Mouse (Mus musculus) bone marrow, adult 2 months (tissue): Measurements from ENCODE around the gene Cdv3. TPM values are rescaled to one million over a fixed set of nuclear protein-coding genes. Genes with fewer than 3 reads are reported as not detected.
A peak's percentile ranks its signal among the peaks of the same experiment; 100 is the strongest.

Experiments used
- H3K27ac ChIP-seq: fragments of 200-500 bp; 2 replicates; pipeline ENCODE4 v1.5.1; 2012; ENCODE audit warnings: low read depth, mild to moderate bottlenecking, control low read depth, inconsistent platforms, low read length; ENCODE audit not compliant: control insufficient read depth, poor library complexity, insufficient read depth
- H3K4me1 ChIP-seq: fragments of 200-500 bp; 2 replicates; pipeline ENCODE4 v1.6.1; 2011; ENCODE audit warnings: low read length; ENCODE audit not compliant: control insufficient read depth, insufficient read depth
- H3K4me3 ChIP-seq: fragments of 200-500 bp; replicated peaks from 2 replicates; pipeline ENCODE3; 2011; ENCODE audit warnings: mild to moderate bottlenecking, low read depth, low read length, control low read depth; ENCODE audit not compliant: control insufficient read depth
- CTCF ChIP-seq: fragments of 200-500 bp; IDR thresholded peaks from 2 replicates; pipeline ENCODE4 v1.5.1; 2011; ENCODE audit warnings: low read length, control low read depth; ENCODE audit not compliant: control insufficient read depth, insufficient read depth
- POLR2A ChIP-seq: fragments of 200-500 bp; IDR thresholded peaks from 2 replicates; pipeline ENCODE4 v1.6.1; 2011; ENCODE audit warnings: low read depth, mild to moderate bottlenecking, control low read depth, low read length, borderline replicate concordance; ENCODE audit not compliant: control insufficient read depth
- WGBS: fragments of 180-500 bp; shearing (Covaris S2); methylation state at CpG from one replicate; pipeline ENCODE4 v1.1.7; 2018; 5-methylcytosine and 5-hydroxymethylcytosine counted together
- polyA plus RNA-seq: library from polyadenylated mRNA; stranded (reverse); fragments of >200 nt; gene quantifications from 2 replicates; pipeline ENCODE4 v1.2.4, GENCODE M21; 2011; ENCODE audit warnings: low replicate concordance; ENCODE audit not compliant: missing spikeins, insufficient read depth, insufficient read length

Gene Cdv3
- polyA plus RNA-seq, 1 experiment = 78.8 TPM

DNA sequence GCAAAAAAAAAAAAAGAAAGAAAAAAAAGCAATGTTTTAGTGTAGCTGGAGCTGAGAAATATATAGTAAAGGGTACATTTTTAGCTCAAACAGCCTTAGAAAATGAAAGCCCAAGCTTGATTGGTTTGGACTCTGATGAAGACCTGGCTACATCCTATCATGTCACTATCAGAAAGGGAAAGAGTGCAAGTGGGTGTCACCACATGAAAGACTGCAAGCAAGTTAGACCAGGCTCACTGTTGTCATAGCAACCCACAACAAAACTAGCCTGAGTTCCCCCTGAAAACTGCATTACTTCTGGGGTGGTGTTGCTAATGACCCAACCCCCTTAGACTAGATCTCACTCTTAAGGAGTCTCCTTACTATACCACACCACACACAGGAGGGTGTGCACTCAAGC, 28.7 kb downstream of the Cdv3 start:
- Histone ChIP-seq H3K4me3 (no peak overlapping the region), H3K4me1 (no peaks in the 10 kb centered on the region), H3K27ac (no peak overlapping the region)
- no peak for TF ChIP-seq POLR2A
- TF ChIP-seq CTCF = no peak

DNA sequence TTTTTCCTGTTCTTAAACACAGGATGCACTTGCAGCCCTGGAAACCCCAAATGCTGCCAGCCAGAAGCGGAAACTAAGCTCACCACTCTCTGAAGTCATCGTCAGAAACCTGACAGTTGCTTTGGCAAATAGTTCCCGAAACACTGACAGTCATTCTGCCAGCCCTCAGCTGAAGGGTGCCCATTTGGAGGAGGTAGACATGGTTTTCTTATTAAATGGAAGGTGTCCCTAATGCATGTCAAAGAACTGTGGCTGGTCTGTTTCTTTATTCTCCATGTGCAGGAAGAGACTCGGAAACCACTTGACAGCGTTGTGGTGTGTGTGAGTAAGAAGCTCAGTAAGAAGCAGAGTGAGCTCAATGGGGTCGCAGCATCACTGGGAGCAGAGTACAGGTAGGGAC, 33.0 kb downstream of the Cdv3 start:
- H3K4me3 ChIP-seq = no peak overlapping the region
- TF ChIP-seq POLR2A (no peak), CTCF (no peak)
- 60% methylated on average over 6 of the region's 6 CpGs for WGBS
- no peak overlapping the region for H3K27ac ChIP-seq
- no peaks in the 10 kb centered on the region for H3K4me1 ChIP-seq

DNA sequence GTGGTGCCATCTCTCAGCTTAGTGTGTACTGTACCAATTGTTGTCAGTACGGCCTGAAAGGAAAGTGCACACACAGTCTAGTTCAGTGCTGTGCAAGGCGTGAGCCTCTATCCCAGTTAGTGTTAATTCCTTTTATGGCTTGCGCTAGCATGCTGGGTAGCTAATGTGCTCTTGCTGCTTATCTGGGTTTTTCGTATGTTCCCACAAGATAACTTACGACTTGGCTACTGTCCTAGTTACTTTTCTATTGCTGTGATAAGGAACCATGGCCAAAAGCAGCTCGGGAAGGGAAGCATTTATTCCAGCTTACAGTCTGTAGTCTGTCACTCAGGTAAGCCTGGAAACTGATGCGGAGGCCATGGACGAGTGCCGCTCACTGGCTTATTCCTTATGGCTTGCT, 39.2 kb downstream of the Cdv3 start:
- WGBS = 65% methylated on average over 9 of the region's 9 CpGs
- TF ChIP-seq POLR2A = no peak
- TF ChIP-seq CTCF = no peak
- no peak overlapping the region for H3K4me3 ChIP-seq
- H3K27ac ChIP-seq = peak overlapping the region; percentile 63
- H3K4me1 ChIP-seq = peaks cover 2% of the 10 kb centered on the region

DNA sequence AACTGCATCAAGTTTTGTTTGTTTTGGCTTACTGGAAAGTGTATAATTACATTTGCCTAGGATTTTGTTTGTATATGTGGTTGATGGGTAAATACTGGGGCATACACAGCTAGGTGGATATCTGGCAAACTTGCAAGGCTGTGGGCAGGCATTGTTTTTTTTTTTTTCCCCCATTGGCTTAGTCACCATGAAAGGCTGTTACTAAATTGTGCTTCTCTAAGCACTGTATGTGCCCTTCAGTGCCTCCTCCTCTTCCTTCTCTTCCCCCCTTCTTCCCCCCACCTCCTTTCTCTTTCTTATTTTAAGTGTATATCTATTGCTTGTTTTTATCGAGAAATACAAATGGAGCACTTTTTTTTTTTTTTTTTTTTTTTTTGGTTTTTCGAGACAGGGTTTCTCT, 41.0 kb downstream of the Cdv3 start:
- Histone ChIP-seq H3K27ac (no peak overlapping the region), H3K4me3 (no peak overlapping the region), H3K4me1 (peaks cover 2% of the 10 kb centered on the region)
- WGBS = 93% methylated on average over 1 of the region's 2 CpGs
- TF ChIP-seq CTCF (no peak), POLR2A (no peak)

DNA sequence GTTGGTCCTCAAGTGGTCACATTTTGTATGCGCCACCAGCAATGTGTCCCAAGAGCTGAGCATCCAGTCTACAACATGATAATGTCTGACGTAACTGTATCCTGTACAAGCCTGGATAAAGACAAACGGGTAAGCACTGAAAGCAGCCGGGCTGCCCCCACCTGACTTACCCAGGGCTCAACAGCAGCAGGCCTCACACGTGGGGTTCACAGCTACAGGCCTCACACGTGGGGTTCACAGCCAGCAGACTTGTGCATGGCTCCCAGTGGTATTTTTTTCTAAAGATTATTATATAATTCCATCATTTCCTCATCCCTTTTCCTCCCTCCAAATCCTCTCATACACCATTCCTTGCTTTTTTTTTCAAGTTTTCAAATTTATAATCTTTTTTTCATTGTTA, 55.8 kb downstream of the Cdv3 start:
- TF ChIP-seq POLR2A (no peak), CTCF (no peak)
- Histone ChIP-seq H3K27ac (no peak overlapping the region), H3K4me1 (no peaks in the 10 kb centered on the region; the same call in 1 of the 2 replicates), H3K4me3 (no peak overlapping the region)
- WGBS = 84% methylated on average over 6 of the region's 6 CpGs

DNA sequence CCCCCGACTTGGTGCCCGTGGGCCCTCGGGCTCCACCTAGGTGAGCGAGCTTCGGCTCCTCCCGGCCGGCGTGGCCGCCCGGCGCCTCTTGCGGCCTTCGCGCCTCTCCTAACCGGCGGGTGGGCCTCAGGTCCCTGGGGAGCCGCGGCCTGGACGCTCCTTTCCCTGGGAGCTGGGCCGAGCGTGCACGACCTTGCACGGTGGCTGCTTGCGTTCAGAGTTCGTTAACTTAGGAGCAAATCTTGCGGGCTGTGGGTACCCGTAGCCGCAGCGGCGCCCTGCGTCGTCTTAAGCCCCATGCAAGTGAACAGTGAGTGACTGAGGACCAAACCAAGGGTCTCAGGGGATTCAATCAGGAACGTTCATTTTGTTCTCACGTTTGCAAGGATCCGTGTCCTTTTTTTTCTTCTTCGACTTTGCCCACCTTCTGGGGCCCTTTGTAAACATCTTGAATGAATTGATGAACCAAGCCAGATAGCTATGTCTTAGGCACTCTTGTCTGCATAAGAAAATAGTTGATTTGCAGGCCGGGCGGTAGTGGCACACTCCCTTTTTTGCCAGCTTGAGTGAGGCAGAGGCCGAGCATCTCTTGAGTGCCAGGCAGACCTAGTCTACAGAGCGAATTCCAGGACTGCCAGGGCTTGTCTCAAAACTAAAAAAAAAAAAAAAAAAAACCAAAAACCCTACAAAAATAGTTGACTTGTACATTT, 60.2 kb downstream of the Cdv3 start:
- TF ChIP-seq POLR2A = no peak
- TF ChIP-seq CTCF = no peak
- Histone ChIP-seq H3K4me3 (peak overlapping the region; percentile 98), H3K4me1 (peaks cover 1% of the 10 kb centered on the region; the same call in 1 of the 2 replicates), H3K27ac (peak overlapping the region; percentile 69)
- under 1% methylated on average over 40 of the region's 40 CpGs for WGBS

DNA sequence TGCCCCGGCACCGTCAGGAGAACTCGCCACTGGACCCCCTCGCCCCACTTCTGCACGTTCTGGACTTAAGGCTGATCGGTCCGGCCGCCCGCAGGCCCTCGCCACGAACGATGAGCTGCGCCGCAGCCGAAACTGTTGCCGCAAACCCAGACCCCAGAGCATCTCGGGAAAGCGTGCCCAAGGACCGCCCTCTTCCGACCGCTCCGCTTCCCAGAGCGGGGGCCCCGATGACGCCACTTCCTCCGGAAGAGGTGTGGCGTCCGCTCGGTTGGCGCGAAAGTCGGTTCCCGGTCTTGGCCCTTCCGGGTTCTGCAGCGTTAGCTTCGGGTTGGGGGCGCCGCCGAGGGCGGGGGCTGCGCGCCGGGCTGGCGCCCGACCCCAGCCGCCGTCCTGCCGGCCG, 60.7 kb downstream of the Cdv3 start, which contains the start of the genes 1300017J02Rik and Topbp1:
1300017J02Rik (minus strand) TSS at position 156 of the 400 bp plus-strand sequence.
Topbp1 (plus strand) TSS at position 289 of the 400 bp plus-strand sequence.
- H3K27ac ChIP-seq = peak within 1 kb of the TSS; percentile 97
- TF ChIP-seq POLR2A (peak; percentile 98), CTCF (peak; percentile 4; the same call in 1 of the 2 replicates)
- under 1% methylated on average over 49 of the region's 49 CpGs for WGBS
- peak within 1 kb of the TSS; percentile 98 for H3K4me3 ChIP-seq
- H3K4me1 ChIP-seq = peaks cover 1% of the 10 kb centered on the region; the same call in 1 of the 2 replicates

Other genes starting within 250 kb of the Cdv3 start
- 5.3 and 5.5 TPM in 2 replicates for gene Srprb, start 163.7 kb downstream of the Cdv3 start, polyA plus RNA-seq
- gene Gm20425, start 135.5 kb downstream of the Cdv3 start, polyA plus RNA-seq = not detected in 2 replicates
- 77.9 and 106 TPM in 2 replicates for gene Trf, start 135.4 kb downstream of the Cdv3 start, polyA plus RNA-seq
- 52.1 and 67.0 TPM in 2 replicates for gene 1300017J02Rik, start 60.8 kb downstream of the Cdv3 start, polyA plus RNA-seq
- gene Topbp1, start 60.6 kb downstream of the Cdv3 start, polyA plus RNA-seq = 46.9 and 52.8 TPM in 2 replicates
- gene Bfsp2, start 114.6 kb upstream of the Cdv3 start, polyA plus RNA-seq = 11.3 and 13.3 TPM in 2 replicates